Mouse (Mus musculus) NIH3T3 (cell line): Measurements from ENCODE around the gene Rufy3.
A peak's percentile ranks its signal among the peaks of the same experiment; 100 is the strongest.

Experiments used
- DNase-seq: peaks from one replicate; pipeline ENCODE4 v3.0.0-alpha.2; 2012; ENCODE audit warnings: low read depth

Rufy3 gene

GRCm38 (mm10) chr5:88564501-88565147 is at the start of gene Rufy3:
Rufy3 (plus strand) TSS chr5:88565040.
- DNase-seq = peak; percentile 92

- peak; percentile 76 for DNase-seq
Measured at GRCm38 (mm10) chr5:88519232-88519631, 45.6 kb upstream of the Rufy3 start.

GRCm38 (mm10) chr5:88527657-88528056 is 37.2 kb upstream of the Rufy3 start, which contains the start of gene Jchain:
Jchain (minus strand) TSS chr5:88527891.
- DNase-seq = no peak

GRCm38 (mm10) chr5:88530908-88531307 is 33.9 kb upstream of the Rufy3 start:
- no peak for DNase-seq

GRCm38 (mm10) chr5:88534697-88535096 is 30.1 kb upstream of the Rufy3 start:
- DNase-seq = no peak

GRCm38 (mm10) chr5:88540845-88541244 is 24.0 kb upstream of the Rufy3 start:
- no peak for DNase-seq

GRCm38 (mm10) chr5:88542651-88543282 is 22.1 kb upstream of the Rufy3 start:
- peak; percentile 76 for DNase-seq

- DNase-seq = peak; percentile 13
Measured at GRCm38 (mm10) chr5:88544411-88544810, 20.4 kb upstream of the Rufy3 start.

- no peak for DNase-seq
Measured at GRCm38 (mm10) chr5:88545536-88545935, 19.3 kb upstream of the Rufy3 start.

- peak; percentile 58 for DNase-seq
Measured at GRCm38 (mm10) chr5:88553271-88554085, 11.4 kb upstream of the Rufy3 start.

- DNase-seq = peak; percentile 99
Measured at GRCm38 (mm10) chr5:88554086-88554886, 10.6 kb upstream of the Rufy3 start, which contains the start of gene Utp3. Utp3 (plus strand) TSS chr5:88554462.

- DNase-seq = no peak
Measured at GRCm38 (mm10) chr5:88558991-88559390, 5.8 kb upstream of the Rufy3 start.

- DNase-seq = no peak
Measured at GRCm38 (mm10) chr5:88561080-88561814, 3.6 kb upstream of the Rufy3 start.

- DNase-seq = no peak
Measured at GRCm38 (mm10) chr5:88562863-88563780, 1.7 kb upstream of the Rufy3 start.

GRCm38 (mm10) chr5:88565148-88566033 is 551 bp downstream of the Rufy3 start:
- peak; percentile 85 for DNase-seq

GRCm38 (mm10) chr5:88566034-88566841 is 1.4 kb downstream of the Rufy3 start:
- DNase-seq = peak; percentile 44

- no peak for DNase-seq
Measured at GRCm38 (mm10) chr5:88569541-88569940, 4.7 kb downstream of the Rufy3 start.

- no peak for DNase-seq
Measured at GRCm38 (mm10) chr5:88574829-88575228, 10.0 kb downstream of the Rufy3 start.
